Mouse (Mus musculus): Measurements from ENCODE around the gene Rtkn.

- TF ChIP-seq FLI1 (IDR thresholded peaks at IDR 0.05; ENCODE audit: low read length), result no peak
- TF ChIP-seq GATA1 (IDR thresholded peaks at IDR 0.05; ENCODE audit: borderline replicate concordance, low read length), result no peak
Measured at GRCm38 (mm10) chr6:83132176-83132919, 2.9 kb upstream of the Rtkn start.

All from megakaryocyte, embryonic 14.5 days (primary cell).